Mouse (Mus musculus) frontal cortex, postnatal 10 days (tissue): ENCODE data around the gene Fam129a.
"Not testable (repeated sequence)": the region's sequence is repeated elsewhere in the genome, so short reads cannot be mapped to it uniquely, and the experiment has no call there.

ENCODE experiments used
- DNase-seq, 2 experiments: peaks; one replicate each; pipeline ENCODE4 v3.0.0; 2022; ENCODE audit warnings: low spot score in 2 of 2, mixed read lengths in 1 of 2

Fam129a gene

GRCm38 (mm10) chr1:151584182-151584471, 13.1 kb downstream of the Fam129a start:
- DNase-seq: no peak

- DNase-seq: no peak
Observed at GRCm38 (mm10) chr1:151584565-151585216, 13.7 kb downstream of the Fam129a start.

- no peak for DNase-seq
Observed at GRCm38 (mm10) chr1:151585647-151586046, 14.7 kb downstream of the Fam129a start.

GRCm38 (mm10) chr1:151592085-151593017, 21.4 kb downstream of the Fam129a start:
- no peak for DNase-seq

- no peak for DNase-seq
Observed at GRCm38 (mm10) chr1:151594906-151595305, 23.9 kb downstream of the Fam129a start.

DNA sequence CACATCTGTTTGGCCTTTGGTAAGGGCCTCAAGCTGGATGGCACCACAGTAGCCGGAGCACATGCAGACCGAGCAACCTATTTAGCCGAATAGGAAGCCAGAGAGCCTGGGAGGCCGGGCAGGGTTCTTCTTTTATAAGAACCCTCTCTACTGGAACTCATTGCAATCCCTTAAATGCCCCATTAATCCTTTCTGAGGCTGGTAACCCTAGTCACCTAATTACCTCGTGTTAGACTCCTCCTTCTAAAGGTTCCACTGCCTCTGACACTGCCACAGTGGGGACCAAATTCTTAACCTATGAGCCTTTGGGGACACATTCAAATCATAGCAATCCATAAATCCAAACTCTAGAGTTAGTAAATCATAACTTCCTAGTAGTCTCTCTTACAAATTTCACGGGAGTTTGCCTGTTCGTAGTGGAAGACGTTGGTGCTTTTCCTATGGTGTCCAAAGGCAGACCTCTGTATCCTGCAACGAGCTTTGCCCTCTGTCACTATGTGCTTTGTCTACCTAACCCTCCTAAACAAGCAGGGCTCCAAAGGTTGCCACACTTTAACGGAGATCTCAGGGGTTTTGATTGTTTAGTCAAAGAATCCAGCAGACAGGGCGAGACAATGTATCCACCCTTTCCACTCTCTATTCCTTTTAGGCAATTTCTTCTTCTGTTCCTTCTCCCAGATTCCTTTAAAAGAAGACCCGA, 24.8 kb downstream of the Fam129a start:
- no peak for DNase-seq

GRCm38 (mm10) chr1:151596562-151596961, 25.6 kb downstream of the Fam129a start:
- no peak for DNase-seq

GRCm38 (mm10) chr1:151597677-151598297, 26.8 kb downstream of the Fam129a start:
- DNase-seq: no peak

DNA sequence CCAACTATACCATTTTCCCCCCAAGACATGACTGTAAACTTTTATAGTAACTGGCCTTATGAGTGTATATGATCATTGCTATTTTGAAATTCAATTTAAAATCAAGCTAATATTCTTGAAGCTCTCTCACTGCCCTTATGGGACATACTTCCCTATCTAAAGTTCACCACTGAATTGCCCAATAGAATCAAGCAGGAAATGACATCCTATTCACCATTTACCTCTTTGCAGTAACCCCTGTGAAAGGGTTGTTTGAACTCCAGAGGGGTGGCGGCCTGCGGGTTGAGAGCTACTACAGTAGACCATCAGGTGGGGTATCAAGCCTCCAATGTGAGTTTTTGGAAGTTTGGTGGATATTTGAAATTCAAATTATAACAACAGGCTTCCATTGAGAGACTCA, 27.9 kb downstream of the Fam129a start:
- no peak for DNase-seq

GRCm38 (mm10) chr1:151604328-151604727, 33.3 kb downstream of the Fam129a start:
- no peak for DNase-seq

DNA sequence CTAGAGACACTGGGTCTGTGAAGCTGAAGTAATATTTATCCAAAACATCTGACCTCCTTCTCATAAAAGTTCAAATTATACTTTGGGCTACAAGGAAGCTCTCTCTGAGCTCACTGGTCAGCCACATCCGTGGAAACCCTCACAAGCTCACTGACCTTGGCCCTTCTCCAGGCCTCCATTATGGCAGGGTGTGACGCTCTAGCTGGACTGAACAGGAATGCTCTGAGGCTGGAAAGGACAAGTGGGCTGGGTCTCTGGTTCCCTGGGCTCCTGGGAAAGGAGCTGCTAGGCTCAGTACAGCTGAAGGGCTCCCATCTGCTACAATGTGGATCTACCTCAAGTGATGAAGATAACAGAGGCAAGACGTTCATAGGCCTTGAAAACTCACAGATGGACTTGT, 37.0 kb downstream of the Fam129a start:
- DNase-seq: not testable (repeated sequence)

DNA sequence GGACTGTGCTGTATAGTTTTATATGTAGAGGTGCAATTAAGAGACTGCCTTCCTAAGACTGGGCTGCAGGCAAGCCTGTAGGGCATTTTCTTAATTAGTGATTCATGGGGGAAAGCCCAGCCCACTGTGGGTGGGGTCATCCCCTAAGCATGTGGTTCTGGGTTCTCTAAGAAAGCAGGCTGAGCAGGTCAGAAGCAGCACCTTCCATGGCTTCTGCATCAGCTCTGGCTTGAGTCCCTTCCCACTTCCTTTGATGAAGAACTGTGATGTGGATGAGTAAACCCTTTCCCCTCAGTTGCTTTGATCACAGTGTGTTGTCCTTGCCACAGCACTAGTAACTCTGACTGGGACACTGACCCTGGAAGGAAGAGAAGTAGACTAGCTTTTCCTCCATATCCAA, 39.6 kb downstream of the Fam129a start:
- DNase-seq: no peak

DNA sequence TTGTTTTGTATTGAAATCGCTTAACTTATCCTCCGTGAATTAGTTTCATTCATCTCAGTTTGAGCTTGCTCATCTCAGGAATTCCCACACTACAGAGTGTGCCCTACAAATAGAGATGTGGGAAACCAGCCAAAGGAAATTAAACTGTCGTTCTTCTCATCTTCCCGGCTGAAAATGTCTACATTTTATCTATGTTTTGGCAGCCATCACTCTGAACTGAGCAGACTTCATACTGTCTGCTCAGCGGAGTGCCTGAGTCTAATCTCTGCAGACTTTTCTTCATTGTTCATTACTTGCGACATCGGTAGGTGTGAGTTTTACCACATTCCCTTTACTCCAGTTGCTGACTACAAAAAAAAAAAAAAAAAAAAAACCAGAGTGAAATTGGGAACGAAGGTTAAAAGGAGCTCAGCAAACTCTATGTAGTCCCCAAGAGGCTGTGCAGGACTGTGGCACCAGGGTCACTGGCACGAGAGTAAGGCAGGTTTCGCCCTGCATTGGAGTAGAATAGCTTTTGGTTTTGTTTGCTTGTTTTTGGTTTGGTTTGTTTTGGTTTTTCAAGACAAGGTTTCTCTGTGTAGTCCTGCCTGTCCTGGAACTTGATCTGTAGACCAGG, 43.4 kb downstream of the Fam129a start:
- no peak for DNase-seq

DNA sequence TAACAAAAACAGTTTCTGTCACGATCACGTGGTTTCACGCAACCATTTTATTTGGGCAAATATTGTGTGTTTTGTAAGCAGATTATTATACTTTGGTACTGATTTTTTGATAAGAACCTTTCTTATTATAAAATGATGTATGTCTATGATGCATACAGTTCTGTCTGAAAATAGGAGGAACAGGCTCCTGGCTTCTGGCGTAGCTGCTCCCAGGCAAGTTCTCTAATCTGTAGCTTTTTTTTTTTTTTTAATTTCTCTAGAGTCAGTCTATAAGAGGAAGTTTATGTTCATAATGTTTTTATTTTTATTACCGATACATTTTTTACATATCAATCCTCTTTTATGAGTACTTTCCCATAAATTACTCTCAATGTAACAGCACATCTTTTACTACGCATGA, 44.6 kb downstream of the Fam129a start:
- DNase-seq: no peak

DNA sequence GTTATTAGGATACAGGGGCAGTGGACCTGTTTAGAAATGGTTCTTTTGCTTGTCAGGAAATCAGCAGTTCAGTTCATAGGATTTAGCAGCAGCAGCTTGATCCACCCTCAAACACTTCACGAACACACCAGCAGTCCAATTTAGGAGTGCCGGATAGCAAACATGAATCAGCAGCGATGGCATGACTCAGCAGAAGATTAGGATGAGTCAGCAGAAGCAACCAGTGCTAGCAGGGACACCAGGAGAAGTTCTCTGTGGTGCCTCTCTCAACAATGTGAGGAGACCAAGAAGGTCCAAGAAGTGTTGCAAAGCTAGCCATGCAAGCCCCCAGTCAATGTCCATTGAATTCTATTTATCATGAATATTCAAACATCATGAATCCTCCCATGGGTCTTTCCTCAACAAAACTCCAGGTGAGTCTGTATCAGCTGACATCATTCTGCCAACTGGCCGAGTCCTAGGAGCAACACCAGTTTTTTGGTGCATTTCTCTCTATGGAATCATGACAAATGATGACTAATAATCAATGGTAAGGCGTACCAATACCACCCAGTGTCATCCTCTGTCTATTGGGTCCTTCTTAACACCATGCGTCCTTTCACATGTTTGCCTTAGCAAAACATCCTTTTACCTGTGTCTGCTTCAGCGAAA, 45.7 kb downstream of the Fam129a start:
- DNase-seq: no peak

GRCm38 (mm10) chr1:151618251-151618650, 47.3 kb downstream of the Fam129a start:
- DNase-seq: no peak

- DNase-seq: no peak
Observed at GRCm38 (mm10) chr1:151619281-151619711, 48.3 kb downstream of the Fam129a start.

- DNase-seq: no peak
Observed at GRCm38 (mm10) chr1:151620730-151621129, 49.7 kb downstream of the Fam129a start.

- no peak for DNase-seq
Observed at GRCm38 (mm10) chr1:151624442-151625226, 53.6 kb downstream of the Fam129a start.

- DNase-seq: no peak
Observed at GRCm38 (mm10) chr1:151625260-151625659, 54.3 kb downstream of the Fam129a start.
